Mouse (Mus musculus): ENCODE data around the gene Pkp4. TPM values are rescaled to one million over a fixed set of nuclear protein-coding genes. Genes with fewer than 3 reads are reported as not detected.

The Pkp4 gene
- polyA plus RNA-seq (2012; rRNA removed): 61.6 and 75.3 TPM in 2 replicates

DNA sequence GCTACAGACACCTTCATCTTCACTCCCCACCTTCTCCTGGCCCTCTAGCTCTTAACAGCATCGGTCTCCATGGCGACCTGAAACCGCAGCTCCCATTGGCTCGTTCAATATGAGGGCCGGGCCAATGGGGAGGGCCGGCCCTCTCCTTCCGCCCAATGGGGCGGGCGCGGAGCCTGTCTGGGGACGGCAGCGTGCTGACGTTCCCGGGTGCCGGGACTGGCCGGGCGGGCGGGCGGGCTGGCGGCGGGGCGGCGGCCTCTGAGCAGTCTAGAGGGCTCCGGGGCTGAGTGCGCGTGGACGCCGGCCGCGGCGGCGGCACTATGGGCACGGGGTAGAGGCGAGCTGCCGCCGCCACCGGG is at the start of gene Pkp4, which contains the start of gene Ccdc148:
TSS of gene Pkp4 (plus strand) at position 246 of the 359 bp plus-strand sequence.
TSS of gene Ccdc148 (minus strand) at position 79 of the 359 bp plus-strand sequence.

Other genes with a start within 250 kb of the Pkp4 start
- 0.02 and 0.03 TPM in 2 replicates for gene Ccdc148, start 167 bp upstream of the Pkp4 start, polyA plus RNA-seq (2012; rRNA removed)